Mouse (Mus musculus) lung, adult 2 months (tissue): ENCODE results near the gene Cdc42bpa.

ENCODE experiments used
- CTCF ChIP-seq: fragments of 200-500 bp; IDR thresholded peaks from 2 replicates; pipeline ENCODE4 v1.5.1; 2011; ENCODE audit warnings: mild to moderate bottlenecking, low read length, control low read depth; ENCODE audit not compliant: insufficient read depth
- POLR2A ChIP-seq: fragments of 200-500 bp; IDR thresholded peaks from 2 replicates; pipeline ENCODE4 v1.6.1; 2011; ENCODE audit warnings: low read depth, mild to moderate bottlenecking, control low read depth, low read length, borderline replicate concordance; ENCODE audit errors: extremely low read depth

DNA sequence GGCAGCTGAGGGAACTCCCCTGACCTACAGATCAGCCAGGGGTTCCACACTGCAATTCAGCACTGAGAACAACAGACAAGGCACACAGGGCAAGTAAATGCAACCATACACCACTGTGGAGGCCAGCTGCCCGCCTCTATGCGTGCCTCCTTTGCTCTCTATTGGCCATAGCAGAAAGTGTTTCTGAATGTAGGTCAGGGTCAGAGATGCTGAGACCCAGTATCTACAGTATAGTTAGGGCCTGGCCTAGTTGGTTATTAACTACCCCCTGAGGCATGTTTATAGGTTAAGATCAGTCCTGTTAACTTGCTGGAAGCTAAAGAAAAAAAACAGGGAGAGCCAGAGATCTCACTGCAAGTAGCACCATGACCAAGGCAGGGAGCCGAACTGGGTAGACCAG lies 222.5 kb downstream of the Cdc42bpa start:
- TF ChIP-seq CTCF: no peak
- TF ChIP-seq POLR2A: no peak
